Mouse (Mus musculus) CH12.LX (cell line): ENCODE results near the gene Cdc20.

Source experiments
- CTCF ChIP-seq, 2 experiments: IDR thresholded peaks in 1 of 2; conservative IDR thresholded peaks in 1 of 2; 2 replicates each; pipeline ENCODE4 v1.5.1; 2011 to 2012; ENCODE audit warnings: low read depth in 2 of 2, low read length in 2 of 2, improper control_type of control experiment in 1 of 2, inconsistent platforms in 1 of 2, mild to moderate bottlenecking in 1 of 2, moderate library complexity in 1 of 2
- ELF1 ChIP-seq: IDR thresholded peaks from 2 replicates; pipeline ENCODE4 v1.6.1; 2014; ENCODE audit warnings: low read depth, mild to moderate bottlenecking, inconsistent platforms, low read length, improper control_type of control experiment
- POLR2A ChIP-seq: IDR thresholded peaks from 2 replicates; pipeline ENCODE4 v1.6.1; 2011; ENCODE audit warnings: low read depth, mild to moderate bottlenecking, improper control_type of control experiment, low read length
- RCOR1 ChIP-seq: conservative IDR thresholded peaks from 2 replicates; pipeline ENCODE4 v1.6.1; 2012; ENCODE audit warnings: low read depth, mild to moderate bottlenecking, inconsistent platforms, low read length, improper control_type of control experiment
- TCF12 ChIP-seq: IDR thresholded peaks from 2 replicates; pipeline ENCODE4 v1.6.1; 2014; ENCODE audit warnings: low read depth, mild to moderate bottlenecking, inconsistent platforms, low read length, improper control_type of control experiment
- UBTF ChIP-seq: IDR thresholded peaks from 2 replicates; pipeline ENCODE4 v1.6.1; 2012; ENCODE audit warnings: low read depth, mild to moderate bottlenecking, inconsistent platforms, low read length, improper control_type of control experiment, moderate library complexity
- USF1 ChIP-seq: IDR thresholded peaks from 2 replicates; pipeline ENCODE4 v1.6.1; 2014; ENCODE audit warnings: low read depth, mild to moderate bottlenecking, inconsistent platforms, low read length, improper control_type of control experiment
- ZC3H11A ChIP-seq: IDR thresholded peaks from 2 replicates; pipeline ENCODE4 v1.6.1; 2012; ENCODE audit warnings: low read depth, mild to moderate bottlenecking, inconsistent platforms, low read length, improper control_type of control experiment

- TF ChIP-seq USF1 (no peak), POLR2A (peak; percentile 81), CTCF (conservative IDR thresholded peaks at IDR 0.05 in 1 of 2, IDR thresholded peaks at IDR 0.05 in 1 of 2; ENCODE audit: low read depth in 2 of 2, low read length in 2 of 2) (no peak; a peak in 1 of 4 replicates), ELF1 (peak; percentile 87), UBTF (0 out of 2 replicates have a peak, but pooled peaks have one; percentile 33), ZC3H11A (no peak), RCOR1 (no peak), TCF12 (no peak; the same call in 1 of the 2 replicates)
Measured at GRCm38 (mm10) chr4:118427768-118428451, 9.2 kb downstream of the Cdc20 start, which contains the start of gene Elovl1.
